Mouse (Mus musculus) CH12.LX (cell line): ENCODE data around the gene D10Jhu81e.

Experiments
- CHD2 ChIP-seq: IDR thresholded peaks from 2 replicates; pipeline ENCODE4 v1.6.1; 2011; ENCODE audit warnings: low read length, improper control_type of control experiment
- CTCF ChIP-seq, 2 experiments: IDR thresholded peaks in 1 of 2; conservative IDR thresholded peaks in 1 of 2; 2 replicates each; pipeline ENCODE4 v1.5.1; 2011 to 2012; ENCODE audit warnings: low read depth in 2 of 2, low read length in 2 of 2, improper control_type of control experiment in 1 of 2, inconsistent platforms in 1 of 2, mild to moderate bottlenecking in 1 of 2, moderate library complexity in 1 of 2
- EP300 ChIP-seq: IDR thresholded peaks from 2 replicates; pipeline ENCODE4 v1.6.1; 2011; ENCODE audit warnings: low read length, improper control_type of control experiment
- HCFC1 ChIP-seq: IDR thresholded peaks from 2 replicates; pipeline ENCODE4 v1.6.1; 2012; ENCODE audit warnings: low read depth, mild to moderate bottlenecking, inconsistent platforms, low read length, improper control_type of control experiment
- JUN ChIP-seq: IDR thresholded peaks from 2 replicates; pipeline ENCODE4 v1.6.1; 2011; ENCODE audit warnings: low read depth, mild to moderate bottlenecking, low read length, improper control_type of control experiment, moderate library complexity; ENCODE audit not compliant: insufficient read depth
- KAT2A ChIP-seq: IDR thresholded peaks from 2 replicates; pipeline ENCODE4 v1.6.1; 2012; ENCODE audit warnings: low read length, improper control_type of control experiment, inconsistent platforms; ENCODE audit not compliant: insufficient replicate concordance
- MXI1 ChIP-seq: IDR thresholded peaks from 2 replicates; pipeline ENCODE4 v1.6.1; 2011; ENCODE audit warnings: mild to moderate bottlenecking, low read depth, low read length, improper control_type of control experiment
- POLR2A ChIP-seq: IDR thresholded peaks from 2 replicates; pipeline ENCODE4 v1.6.1; 2011; ENCODE audit warnings: low read depth, mild to moderate bottlenecking, improper control_type of control experiment, low read length
- SIN3A ChIP-seq: IDR thresholded peaks from 2 replicates; pipeline ENCODE4 v1.6.1; 2012; ENCODE audit warnings: low read length, improper control_type of control experiment, inconsistent platforms
- ZKSCAN1 ChIP-seq: IDR thresholded peaks from 2 replicates; pipeline ENCODE4 v1.6.1; 2012; ENCODE audit warnings: low read depth, inconsistent platforms, low read length, improper control_type of control experiment, borderline replicate concordance

DNA sequence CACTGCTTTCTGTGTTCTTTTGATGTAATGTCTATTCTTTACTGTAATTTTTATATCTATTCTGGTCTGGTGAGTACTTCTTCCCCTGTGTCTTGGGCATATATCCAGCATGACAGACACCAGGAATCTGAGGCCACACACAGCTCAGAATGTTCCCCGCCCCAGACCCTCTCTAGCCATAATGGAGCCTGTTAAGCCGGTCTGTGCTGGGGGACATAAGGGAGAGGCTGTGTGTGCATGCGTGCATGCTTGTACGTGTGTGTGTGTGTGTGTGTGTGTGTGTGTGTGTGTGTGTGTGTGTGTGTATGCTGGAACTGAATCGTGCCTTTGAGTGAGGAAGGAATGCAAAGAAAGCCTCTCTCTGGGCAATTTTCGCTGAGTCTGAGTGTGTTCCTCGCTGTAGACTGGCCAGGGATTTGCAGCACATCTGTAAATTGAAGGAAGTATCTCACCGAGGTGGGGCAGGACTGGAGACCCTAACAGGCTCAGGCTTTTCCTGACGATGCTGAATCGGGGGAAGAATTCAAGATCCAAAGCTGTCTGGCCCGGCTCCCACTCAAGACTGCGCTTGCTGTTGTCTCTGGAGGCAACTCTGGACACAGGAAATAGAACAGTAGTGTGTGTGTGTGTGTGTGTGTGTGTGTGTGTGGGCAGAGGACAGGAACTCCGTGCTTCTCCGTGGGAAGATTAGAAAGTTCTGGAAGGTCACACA, 30.6 kb downstream of the D10Jhu81e start:
- TF ChIP-seq KAT2A (no peak), POLR2A (no peak), JUN (no peak), CHD2 (no peak), SIN3A (no peak), EP300 (no peak), MXI1 (no peak), CTCF (conservative IDR thresholded peaks at IDR 0.05 in 1 of 2, IDR thresholded peaks at IDR 0.05 in 1 of 2; ENCODE audit: low read depth in 2 of 2, low read length in 2 of 2) (no peak), ZKSCAN1 (no peak), HCFC1 (no peak)
